Mouse (Mus musculus): ENCODE results near the gene Glis3.

Glis3 gene

DNA sequence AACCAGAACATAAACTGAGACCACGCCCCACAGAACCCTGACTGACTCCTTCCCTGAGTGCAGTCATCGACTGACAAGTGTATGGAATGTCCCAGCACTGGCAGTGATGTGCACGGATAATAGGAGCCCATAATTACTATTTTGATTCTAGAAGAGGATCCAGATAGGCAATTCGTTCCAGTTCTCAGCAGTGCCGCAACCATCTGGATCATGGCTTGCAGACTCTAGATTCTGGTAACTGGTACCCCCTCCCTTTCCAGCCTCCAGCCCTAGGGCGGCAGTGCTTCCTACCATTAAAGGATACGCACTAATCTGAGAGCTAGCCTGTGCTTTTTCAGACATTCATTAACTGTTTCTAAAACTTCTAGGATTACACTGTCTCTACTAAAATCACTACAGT lies 24.7 kb downstream of the Glis3 start:
- no peak for DNase-seq (ENCODE audit: low spot score in 2 of 2)

- no peak for DNase-seq (ENCODE audit: low spot score in 2 of 2)
Observed at GRCm38 (mm10) chr19:28650836-28651235, 29.0 kb downstream of the Glis3 start.

- DNase-seq (ENCODE audit: low spot score in 2 of 2): no peak
Observed at GRCm38 (mm10) chr19:28649489-28649888, 30.4 kb downstream of the Glis3 start.

- no peak for DNase-seq (ENCODE audit: low spot score in 2 of 2)
Observed at GRCm38 (mm10) chr19:28648881-28649280, 31.0 kb downstream of the Glis3 start.

- DNase-seq (ENCODE audit: low spot score in 2 of 2): no peak
Observed at GRCm38 (mm10) chr19:28647424-28647823, 32.5 kb downstream of the Glis3 start.

GRCm38 (mm10) chr19:28646286-28646685 lies 33.6 kb downstream of the Glis3 start:
- DNase-seq (ENCODE audit: low spot score in 2 of 2): no peak

DNA sequence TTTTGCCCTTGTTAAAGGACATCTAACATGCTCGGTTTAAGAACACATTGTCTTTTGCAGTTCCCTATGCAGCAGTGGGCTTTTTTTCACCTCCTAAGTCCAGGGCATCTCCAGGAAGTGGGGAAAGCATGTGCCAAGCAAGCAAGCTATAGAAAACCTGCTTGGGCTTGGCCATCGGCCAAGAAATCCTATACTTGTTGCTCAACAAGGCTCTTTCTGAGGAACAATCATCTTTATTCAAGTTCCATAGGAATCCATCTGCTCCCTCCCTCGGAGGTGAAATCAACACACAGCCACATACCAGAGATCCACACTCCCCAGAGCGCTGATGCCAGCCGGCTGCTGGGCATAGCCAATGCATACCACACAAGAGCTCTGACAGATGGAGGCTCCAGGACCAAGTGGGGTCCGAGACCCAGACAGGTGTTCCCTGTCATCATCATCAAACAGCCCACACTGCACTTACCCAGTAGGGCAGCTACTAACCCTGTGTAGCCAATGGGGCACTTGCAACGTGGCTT lies 39.0 kb downstream of the Glis3 start:
- DNase-seq (ENCODE audit: low spot score in 2 of 2): no peak

DNA sequence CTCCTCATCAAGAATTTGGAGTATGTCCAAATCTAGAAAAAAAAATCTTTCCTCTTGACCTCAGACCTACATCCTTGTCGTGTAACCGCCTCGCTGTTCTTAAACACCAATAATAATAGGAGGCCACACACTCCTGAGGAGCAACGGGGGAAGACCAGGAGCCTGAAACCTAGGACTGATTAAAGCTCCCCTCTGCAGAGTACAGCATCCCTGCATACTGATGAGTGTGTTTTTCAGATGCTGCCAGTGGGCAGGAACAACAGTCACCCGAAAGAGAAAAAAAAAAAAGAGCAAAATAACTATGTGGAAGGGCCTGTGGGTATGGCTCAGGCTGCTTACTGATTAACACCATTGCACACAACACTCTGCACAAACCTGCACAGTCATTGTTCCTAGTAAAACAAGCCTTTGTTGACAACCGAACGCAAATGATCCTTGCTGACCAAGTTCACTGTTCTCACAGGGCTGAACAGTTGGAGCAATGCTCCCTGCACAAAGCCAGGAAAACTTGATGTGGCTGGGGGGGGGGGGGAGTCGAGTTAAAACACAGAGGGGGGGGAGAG lies 43.8 kb downstream of the Glis3 start:
- no peak for DNase-seq (ENCODE audit: low spot score in 2 of 2)

DNA sequence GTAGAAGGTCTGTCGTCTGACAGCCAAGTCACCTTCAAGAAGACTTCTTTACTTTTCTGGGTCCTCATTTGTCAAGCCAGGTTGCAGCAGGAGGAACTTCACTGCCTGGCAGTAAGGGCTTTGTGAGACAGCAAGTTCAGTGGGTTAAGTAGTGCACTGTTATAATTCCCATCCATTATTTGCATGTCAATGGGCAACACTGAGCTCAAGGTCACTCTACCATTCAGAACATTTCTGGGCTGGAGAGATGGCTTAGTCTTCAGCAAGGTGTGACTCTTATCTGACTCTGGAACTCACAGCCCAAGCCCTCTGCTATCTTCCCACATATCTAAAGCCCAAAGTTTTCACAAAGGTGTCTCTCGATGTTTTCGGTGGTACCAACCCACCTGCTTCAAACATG lies 44.9 kb downstream of the Glis3 start:
- no peak for DNase-seq (ENCODE audit: low spot score in 2 of 2)

- DNase-seq (ENCODE audit: low spot score in 2 of 2): no peak
Observed at GRCm38 (mm10) chr19:28628416-28628815, 51.5 kb downstream of the Glis3 start.

DNA sequence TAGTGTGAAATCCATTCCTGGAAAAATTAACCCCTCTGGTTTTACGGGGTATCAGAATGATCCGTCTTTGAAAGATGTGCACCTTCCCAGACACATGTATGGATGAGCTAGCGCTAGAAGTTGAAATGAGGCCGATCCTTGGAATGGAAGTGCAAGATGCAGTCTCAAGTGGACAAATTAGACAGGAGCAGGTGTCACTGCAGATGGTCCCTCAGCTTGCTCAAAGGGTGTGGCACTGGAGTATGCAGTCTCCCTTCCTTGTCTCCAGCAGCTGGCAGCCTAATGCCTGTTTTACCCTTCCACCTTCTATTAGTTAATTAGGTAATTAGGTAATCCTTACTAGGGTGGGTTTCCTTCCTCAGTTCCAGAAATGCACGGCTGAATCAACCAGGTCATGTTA lies 53.7 kb downstream of the Glis3 start:
- no peak for DNase-seq (ENCODE audit: low spot score in 2 of 2)

DNA sequence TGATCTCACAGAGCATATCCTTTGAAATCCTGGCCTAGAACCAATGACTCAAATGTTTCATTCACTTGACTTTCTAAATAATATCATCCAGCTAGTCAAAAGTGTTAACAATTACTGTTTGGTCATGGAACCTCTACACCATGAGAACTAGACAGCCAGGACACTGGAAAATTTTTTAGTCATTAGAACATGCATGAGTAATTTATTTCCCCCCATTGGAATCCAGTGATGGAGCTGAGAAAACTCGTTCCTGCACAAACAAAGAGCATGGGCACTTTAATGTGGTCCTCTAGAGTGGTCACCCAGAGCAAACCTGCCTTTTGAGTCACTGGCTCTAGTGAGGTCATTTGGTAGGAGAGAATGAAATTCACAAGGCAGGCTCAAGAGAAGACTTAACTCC lies 55.3 kb downstream of the Glis3 start:
- DNase-seq (ENCODE audit: low spot score in 2 of 2): no peak

DNA sequence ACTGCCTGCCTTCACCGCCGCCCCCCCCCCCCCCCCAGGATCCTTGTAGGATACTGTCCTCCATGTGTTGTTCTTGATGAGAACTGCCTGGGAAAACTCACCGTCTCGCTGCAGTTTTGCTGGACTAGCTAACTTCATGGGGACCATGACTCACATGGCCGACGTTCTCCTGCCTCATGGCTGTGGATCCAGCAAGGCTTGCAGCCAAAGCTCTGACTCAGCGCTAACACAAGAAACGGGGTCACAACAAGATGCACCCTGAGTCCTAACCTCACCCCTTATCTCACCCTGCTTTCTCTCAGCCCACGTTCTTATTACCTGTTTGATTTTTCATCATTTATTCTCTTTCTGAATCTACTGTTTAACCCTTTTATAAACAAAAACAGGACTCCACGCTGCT lies 56.2 kb downstream of the Glis3 start:
- no peak for DNase-seq (ENCODE audit: low spot score in 2 of 2)

DNA sequence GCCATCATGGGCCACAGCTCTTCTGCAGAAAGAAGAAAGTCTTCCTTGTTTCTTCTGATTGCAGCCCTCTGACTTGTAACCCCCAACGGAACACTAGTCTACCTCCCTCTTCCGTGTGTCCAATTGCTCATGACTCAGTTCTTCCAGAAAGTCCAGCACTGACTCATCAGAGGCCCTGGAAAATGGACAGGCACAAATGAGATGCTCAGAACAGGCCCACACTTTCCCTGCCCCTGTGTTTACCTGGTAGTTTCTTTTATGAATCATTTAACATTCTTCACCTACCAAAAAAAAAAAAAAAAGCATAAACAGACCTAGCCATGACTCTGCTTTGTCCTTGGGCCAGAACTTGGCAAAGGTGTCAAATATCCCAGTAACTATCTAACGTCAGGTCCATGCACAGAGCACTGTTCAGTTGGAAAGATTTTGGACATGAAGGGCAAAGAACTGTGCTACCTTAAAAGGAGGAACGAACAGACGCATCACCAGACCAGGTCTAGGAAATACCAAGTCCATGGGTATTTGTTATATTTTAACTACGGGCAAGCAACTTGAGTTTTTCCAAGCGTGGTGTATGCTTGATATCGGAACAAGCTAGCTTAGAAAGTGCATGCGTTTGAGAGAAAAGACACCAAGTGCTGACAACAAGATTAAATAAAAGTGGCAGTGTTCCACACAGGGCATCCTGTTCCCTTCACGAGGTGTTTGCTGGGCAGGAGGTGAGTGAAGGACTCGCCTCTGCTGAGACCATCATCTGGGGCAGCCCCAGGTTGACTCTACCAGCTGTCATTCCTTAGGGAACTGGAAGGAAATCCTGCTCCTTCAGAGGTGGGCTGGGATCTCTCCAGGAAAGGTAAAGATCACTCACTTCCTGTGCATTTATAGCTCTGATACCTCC lies 58.0 kb downstream of the Glis3 start:
- no peak for DNase-seq (ENCODE audit: low spot score in 2 of 2)

DNA sequence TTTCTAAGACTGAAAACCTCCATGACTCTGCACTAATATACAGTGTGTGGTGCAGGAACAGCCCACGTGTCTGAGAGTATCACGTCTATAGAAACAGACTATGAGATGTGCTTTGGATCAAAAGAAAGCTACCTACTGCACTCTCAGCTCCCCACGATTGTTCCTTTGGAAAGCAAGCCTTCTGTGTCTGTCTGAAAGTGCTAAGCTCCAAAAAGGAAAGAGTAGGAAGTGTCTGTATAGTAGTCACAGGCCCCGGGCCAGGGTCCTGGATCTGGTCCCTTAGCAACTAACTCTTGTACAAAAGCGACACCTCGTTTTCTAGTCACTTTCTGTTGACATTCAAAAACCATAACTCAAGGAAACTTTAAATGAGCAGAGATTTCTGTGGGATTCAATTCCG lies 62.1 kb downstream of the Glis3 start:
- no peak for DNase-seq (ENCODE audit: low spot score in 2 of 2)

DNA sequence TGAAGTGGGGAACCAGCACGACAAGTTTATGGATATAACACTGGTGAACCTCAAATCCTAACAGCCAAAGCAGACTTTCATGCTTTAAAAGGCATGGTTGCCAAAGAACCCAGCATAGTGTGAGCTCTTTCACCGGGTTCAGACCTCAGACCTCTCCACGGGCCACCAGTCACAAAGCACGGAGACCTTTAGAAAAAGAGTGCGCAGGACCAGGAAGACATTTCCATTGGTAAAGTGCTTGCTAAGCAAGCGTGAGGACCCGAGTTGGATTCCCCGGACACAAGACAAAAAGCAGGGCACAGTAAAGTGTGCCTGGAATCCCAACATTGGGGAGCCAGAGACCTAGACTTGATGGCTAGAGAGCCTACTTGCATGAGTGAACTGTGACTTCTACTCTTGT lies 62.7 kb downstream of the Glis3 start:
- no peak for DNase-seq (ENCODE audit: low spot score in 2 of 2)

DNA sequence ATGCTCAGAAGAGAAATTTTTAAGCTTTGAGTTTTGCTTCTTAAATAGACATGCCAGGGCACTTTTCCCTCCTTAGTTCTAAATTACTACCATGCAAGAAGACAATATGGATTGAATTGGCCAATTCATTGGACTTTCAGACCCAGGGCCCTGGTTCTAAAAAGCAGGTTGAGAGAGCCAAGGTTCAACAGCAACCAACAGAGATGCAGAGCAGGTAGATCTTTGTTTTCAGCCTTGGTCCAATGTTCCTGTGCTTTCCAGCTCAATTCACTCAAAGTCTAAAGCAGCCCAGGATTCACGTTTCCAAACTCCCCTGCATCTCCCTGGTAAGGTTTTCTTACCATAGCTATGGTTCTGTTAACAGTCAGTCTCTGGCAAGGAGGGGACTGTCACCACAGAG lies 63.4 kb downstream of the Glis3 start:
- DNase-seq (ENCODE audit: low spot score in 2 of 2): no peak

- DNase-seq (ENCODE audit: low spot score in 2 of 2): no peak
Observed at GRCm38 (mm10) chr19:28612249-28612648, 67.6 kb downstream of the Glis3 start.

- no peak for DNase-seq (ENCODE audit: low spot score in 2 of 2)
Observed at GRCm38 (mm10) chr19:28608747-28609146, 71.1 kb downstream of the Glis3 start.

GRCm38 (mm10) chr19:28608277-28608676 lies 71.6 kb downstream of the Glis3 start:
- no peak for DNase-seq (ENCODE audit: low spot score in 2 of 2)

DNA sequence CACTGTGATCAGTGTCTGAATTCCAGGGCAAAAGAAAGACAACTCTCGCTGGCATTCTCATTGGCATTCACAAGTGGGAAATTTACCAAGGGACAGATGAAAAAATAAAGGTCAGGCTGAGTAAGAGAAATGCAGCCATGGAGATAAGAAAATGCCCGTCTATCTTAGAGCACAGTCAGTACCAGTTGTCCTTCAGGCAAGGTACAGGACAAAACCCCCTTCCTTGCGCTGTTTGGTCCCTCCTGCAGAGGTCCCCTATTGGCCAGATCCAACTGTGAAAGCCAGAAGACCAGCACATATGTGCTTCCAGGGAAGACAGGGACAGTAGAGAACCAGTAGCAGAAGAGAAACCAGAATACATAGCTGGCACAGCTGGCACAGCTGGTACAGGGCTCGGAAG lies 79.0 kb downstream of the Glis3 start:
- DNase-seq (ENCODE audit: low spot score in 2 of 2): no peak

GRCm38 (mm10) chr19:28594215-28594614 lies 85.7 kb downstream of the Glis3 start:
- DNase-seq (ENCODE audit: low spot score in 2 of 2): no peak

GRCm38 (mm10) chr19:28592981-28593380 lies 86.9 kb downstream of the Glis3 start:
- DNase-seq (ENCODE audit: low spot score in 2 of 2): no peak

All from spleen, postnatal 14 days (tissue).